Mouse (Mus musculus) A20 (cell line): Measurements from ENCODE around the gene Slc35d1.
"Not testable (repeated sequence)": the region's sequence is repeated elsewhere in the genome, so short reads cannot be mapped to it uniquely, and the experiment has no call there.

Source experiments
- DNase-seq: peaks from one replicate; pipeline ENCODE4 v3.0.0-alpha.2; 2011; ENCODE audit warnings: low read depth, low spot score

The Slc35d1 gene

GRCm38 (mm10) chr4:103188786-103189640 is 26.0 kb downstream of the Slc35d1 start:
- DNase-seq, result no peak

GRCm38 (mm10) chr4:103180300-103180888 is 34.6 kb downstream of the Slc35d1 start:
- DNase-seq, result no peak

GRCm38 (mm10) chr4:103179581-103179980 is 35.4 kb downstream of the Slc35d1 start:
- DNase-seq, result no peak

GRCm38 (mm10) chr4:103178635-103179318 is 36.2 kb downstream of the Slc35d1 start:
- DNase-seq, result no peak

- no peak for DNase-seq
These were observed 37.3 kb downstream of the Slc35d1 start for GRCm38 (mm10) chr4:103177681-103178080.

GRCm38 (mm10) chr4:103174001-103174400 is 41.0 kb downstream of the Slc35d1 start:
- DNase-seq, result no peak

- DNase-seq, result no peak
These were observed 41.5 kb downstream of the Slc35d1 start for GRCm38 (mm10) chr4:103173507-103173906.

- no peak for DNase-seq
These were observed 43.7 kb downstream of the Slc35d1 start for GRCm38 (mm10) chr4:103171256-103171655.

GRCm38 (mm10) chr4:103166198-103166597 is 48.8 kb downstream of the Slc35d1 start:
- DNase-seq, result not testable (repeated sequence)

- DNase-seq, result no peak
These were observed 56.2 kb downstream of the Slc35d1 start for GRCm38 (mm10) chr4:103158781-103159180.

GRCm38 (mm10) chr4:103151946-103152345 is 63.0 kb downstream of the Slc35d1 start:
- no peak for DNase-seq

- peak; percentile 59 for DNase-seq
These were observed 68.6 kb downstream of the Slc35d1 start for GRCm38 (mm10) chr4:103146339-103146738.

- no peak for DNase-seq
These were observed 78.0 kb downstream of the Slc35d1 start for GRCm38 (mm10) chr4:103136946-103137345.

GRCm38 (mm10) chr4:103126533-103126932 is 88.4 kb downstream of the Slc35d1 start:
- DNase-seq, result no peak

GRCm38 (mm10) chr4:103123606-103124005 is 91.4 kb downstream of the Slc35d1 start:
- no peak for DNase-seq

GRCm38 (mm10) chr4:103123086-103123485 is 91.9 kb downstream of the Slc35d1 start:
- no peak for DNase-seq

GRCm38 (mm10) chr4:103120874-103121389 is 94.0 kb downstream of the Slc35d1 start:
- peak; percentile 13 for DNase-seq
